Mouse (Mus musculus) gastrocnemius, postnatal 10 days (tissue): ENCODE results near the gene Cggbp1. TPM values are rescaled to one million over a fixed set of nuclear protein-coding genes. Genes with fewer than 3 reads are reported as not detected.
A peak's percentile ranks its signal among the peaks of the same experiment; 100 is the strongest.
"Not testable (repeated sequence)": the region's sequence is repeated elsewhere in the genome, so short reads cannot be mapped to it uniquely, and the experiment has no call there.

Experiments used
- DNase-seq: peaks from one replicate; pipeline ENCODE4 v3.0.0; 2021; ENCODE audit warnings: mixed read lengths
- long read RNA-seq, 2 experiments: library from polyadenylated mRNA; stranded (forward); transcript quantifications; one replicate each; pipeline ENCODE4 v2.0.0; 2021
- total RNA-seq, 2 experiments: library from RNA; stranded (reverse); gene quantifications; 2 replicates each; pipeline ENCODE4 v1.2.3; 2021

The Cggbp1 gene
- total RNA-seq, result 10 to 100 TPM; 40.8 to 45.4 TPM
- long read RNA-seq, experiment 1, full-length matches to known transcripts, result 51 of 67 reads
- long read RNA-seq, experiment 1, partial matches to known transcripts, result 2 of 67 reads
- long read RNA-seq, experiment 1, other reads (novel, unspliced or antisense), result 14 of 67 reads
- long read RNA-seq, experiment 2, full-length matches to known transcripts, result 39 of 55 reads
- long read RNA-seq, experiment 2, partial matches to known transcripts, result 2 of 55 reads
- long read RNA-seq, experiment 2, other reads (novel, unspliced or antisense), result 14 of 55 reads

DNA sequence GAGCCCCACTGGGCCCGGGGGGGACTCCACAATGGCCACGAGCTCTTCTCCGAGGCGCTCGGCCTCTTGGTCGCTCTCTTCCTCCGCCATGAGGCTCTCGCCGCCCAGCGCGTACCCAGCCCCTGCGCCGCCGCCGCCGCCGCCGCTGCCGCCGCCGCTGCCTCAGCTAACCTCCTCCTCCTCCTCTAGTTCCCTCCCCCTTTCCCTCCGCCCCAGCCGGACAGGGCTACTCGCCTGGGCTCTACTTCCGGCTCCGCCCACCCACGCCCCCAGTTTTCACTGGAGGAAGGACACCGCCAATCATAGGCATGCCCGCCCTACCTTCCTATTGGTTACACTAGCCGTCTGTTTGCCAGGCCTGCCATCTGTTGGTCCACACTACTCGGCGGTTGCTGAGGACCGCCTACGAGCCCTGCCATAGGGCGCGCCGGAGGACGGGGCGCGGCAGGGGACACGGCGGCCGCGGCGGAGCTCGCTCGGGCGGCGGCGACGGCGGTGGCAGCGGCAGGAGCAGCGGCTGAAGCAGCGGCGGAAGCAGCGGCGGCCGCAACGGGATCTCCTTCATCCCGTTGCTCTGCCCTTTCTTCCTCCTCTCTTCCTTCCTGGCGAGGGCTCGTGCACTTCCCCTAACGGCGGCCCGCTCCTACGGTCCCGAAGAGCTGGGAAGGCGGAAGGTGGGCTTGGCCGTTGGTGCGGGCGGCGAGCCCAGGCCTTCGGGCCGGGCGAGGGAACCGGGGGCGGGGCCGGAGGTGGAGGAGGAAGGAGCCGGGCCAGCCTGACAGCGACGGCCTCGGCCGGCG, at the start of gene Cggbp1, which contains the start of gene Zfp654:
Gene Cggbp1 (plus strand): TSS at position 434 of the 800 bp plus-strand sequence.
Gene Zfp654 (minus strand): TSS at position 90 of the 800 bp plus-strand sequence.
- DNase-seq, result peak; percentile 98

DNA sequence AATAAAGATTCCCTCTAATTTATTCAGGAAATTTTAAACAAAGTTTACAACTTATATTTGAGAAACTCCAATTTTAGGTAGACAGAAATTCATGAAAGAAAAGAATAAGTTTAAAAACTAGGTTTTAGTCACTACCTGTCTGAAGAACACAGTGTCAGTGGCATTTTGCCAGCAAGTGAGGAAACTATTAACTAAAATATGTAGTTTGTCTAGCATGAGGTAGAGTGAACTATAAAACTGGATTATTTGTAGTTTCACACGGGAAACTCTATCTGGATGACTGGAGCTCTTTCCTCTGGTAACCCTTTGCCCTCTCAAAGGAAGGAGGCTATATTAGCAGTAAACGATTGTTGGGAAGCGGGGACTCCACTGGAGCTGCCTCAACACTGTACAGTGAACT, 48.8 kb upstream of the Cggbp1 start:
- DNase-seq, result no peak

DNA sequence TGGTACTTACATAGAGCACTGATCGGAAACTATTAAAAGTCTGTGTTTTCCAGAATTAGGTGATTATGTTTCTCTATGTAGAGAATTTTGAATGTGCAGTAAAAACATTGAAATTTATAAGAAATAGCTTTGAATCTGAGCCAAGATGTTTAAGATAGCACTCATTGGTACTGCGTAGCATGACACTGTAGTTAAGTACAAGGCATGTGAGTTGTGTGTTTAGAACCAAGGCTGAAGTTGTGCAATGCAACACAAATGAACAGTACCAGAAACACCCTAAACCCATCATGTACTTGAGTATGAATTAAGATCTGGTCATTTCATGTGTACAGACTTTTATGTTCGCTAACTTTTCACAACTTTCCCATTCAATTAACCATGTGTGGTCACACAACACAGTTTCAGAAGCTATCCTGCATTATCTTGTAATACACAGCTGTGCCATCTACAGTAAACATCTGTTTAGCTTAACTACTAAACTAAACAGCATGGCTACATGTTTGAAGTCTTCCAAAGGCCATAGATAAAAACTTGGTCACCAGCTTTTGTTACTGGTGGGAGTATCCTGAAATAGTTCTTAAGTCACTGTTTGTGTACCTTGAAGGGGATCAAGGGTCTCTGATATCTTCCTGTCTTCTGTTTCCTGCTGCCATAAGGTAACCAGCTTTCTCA, 34.6 kb upstream of the Cggbp1 start:
- no peak for DNase-seq

DNA sequence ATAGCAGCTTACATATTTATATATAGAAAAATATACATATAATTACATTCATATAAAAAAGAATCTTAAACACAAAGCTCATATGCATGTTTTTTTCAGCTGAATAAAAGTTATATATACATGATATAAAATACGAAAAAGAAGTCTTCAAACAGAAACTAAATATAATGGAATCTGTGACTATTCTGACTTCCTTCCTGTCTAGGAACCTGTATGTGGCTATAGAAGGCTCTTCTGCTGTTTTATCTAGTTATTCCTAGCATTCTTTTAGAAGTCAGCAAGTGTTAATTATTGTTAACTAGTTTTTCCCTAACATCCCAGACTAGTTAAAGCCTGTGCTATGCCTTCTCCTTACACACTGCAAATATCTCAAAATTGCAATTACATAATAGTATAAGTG, 27.9 kb upstream of the Cggbp1 start:
- DNase-seq, result no peak

DNA sequence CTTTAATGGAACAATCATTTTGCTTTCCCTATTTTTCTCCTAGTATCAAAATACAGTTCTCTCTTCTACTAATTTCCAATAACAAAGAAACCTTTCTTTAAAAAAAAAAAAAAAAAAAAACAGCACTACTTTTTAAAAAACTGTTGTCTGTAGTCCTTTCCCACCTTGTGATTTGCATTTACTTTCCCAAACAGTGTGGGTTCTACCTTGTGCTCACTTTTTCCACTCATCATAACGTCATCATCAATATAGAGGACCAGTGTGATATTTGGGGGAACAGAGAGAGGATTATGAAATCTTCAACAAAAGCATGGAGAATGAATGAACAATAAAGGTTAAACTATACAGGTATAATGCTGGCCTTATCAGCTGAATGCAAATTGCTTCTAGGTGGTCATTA, 27.3 kb upstream of the Cggbp1 start:
- DNase-seq, result no peak

DNA sequence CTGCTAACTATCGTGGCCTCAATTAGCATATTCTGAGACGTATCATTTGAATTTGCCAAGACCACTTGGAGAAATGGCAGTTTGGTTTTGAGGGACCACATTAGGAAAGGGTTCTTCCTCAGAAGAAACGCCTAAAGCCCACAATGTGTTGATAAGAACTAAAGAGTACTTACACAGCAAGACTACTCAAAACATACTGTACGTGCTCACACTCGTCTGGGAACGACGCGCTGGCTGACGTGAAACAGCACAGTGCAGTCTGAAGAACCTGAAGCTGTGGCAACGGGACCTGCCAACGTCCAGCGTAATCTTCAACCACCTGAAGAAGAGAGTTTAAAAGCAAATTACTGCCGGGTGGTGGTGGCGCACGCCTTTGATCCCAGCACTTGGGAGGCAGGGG, 21.5 kb upstream of the Cggbp1 start:
- no peak for DNase-seq

DNA sequence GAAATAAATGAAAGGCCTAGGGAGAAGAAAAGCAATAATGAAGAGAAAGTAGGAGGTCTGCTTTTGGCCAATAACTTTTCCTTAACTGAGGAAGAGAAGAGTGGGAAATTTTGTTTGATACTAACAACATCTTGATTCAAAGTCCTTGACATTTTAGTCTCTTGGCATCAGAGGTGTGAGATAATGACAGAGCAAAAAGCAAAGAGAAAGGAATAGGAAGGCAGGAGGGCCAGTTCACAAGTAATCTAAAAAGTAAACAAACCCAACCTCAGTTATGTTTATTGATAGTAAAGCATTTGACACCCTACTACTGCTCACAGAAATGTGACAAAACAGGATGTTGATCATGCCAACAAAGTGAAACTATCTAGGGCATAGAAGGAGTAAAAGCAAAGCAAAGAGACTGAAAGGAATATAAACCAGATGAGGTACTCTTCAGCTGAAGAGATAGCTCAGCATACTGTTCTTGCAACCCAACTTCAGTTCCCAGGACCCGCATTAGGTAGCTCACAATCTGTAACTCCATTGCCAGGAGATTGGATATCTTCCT, 15.7 kb upstream of the Cggbp1 start:
- DNase-seq, result no peak

DNA sequence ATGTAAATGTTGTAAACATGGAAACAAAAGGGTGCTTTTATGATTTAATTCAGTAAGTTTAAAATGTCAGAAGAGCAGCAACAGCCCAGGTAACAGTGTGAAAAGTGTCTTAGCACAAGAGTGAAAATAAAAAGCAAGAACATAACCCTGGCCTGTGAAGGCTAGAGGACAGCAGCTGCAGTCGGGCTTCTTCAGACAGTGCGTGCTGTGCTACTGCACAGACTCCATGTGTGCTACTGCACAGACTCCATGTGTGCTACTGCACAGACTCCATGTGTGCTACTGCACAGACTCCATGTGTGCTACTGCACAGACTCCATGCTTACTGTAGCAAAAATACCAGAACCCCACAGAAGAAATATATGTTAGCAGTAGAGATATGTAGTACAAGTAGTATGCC, 15.1 kb upstream of the Cggbp1 start:
- DNase-seq, result no peak

DNA sequence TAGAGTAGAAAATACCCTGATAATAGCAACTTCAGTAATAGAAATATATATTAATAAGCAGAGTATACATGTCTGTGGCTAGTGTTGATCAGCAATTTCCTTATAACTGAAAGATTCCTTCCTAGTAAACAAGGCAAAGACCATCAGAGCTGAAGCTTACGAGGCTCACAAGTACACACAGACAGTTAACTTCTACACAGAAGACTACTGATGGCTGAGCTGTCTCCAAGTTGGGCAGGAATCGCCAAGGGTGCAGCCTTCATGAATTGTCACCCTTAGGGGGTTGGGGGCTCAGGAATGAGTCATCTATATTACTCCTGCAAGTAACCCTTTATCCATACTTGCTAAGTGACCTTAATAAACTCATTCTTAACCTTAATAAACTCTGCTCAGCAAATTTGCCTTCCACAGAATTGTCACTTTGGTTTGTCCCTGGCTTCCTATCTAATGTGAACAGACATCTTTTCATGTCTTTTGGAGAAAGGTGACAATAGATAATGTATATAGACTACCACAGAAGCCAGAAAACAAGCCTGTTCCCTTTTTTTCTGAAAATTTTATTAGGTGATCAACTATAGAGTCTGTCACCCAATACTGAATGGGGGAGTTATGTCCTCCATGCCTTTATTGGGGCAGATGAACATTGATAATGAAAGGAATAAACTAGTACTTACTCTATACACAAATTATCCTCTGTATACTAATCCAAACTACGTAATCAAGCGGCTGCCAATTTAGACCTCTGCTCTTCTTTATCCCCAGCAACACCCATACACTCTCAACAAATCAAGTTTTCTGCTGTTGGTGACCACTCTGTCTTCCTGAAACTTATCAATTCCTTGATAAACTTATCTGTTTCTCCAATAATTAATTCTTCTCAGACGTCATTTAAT, 10.1 kb upstream of the Cggbp1 start:
- no peak for DNase-seq

DNA sequence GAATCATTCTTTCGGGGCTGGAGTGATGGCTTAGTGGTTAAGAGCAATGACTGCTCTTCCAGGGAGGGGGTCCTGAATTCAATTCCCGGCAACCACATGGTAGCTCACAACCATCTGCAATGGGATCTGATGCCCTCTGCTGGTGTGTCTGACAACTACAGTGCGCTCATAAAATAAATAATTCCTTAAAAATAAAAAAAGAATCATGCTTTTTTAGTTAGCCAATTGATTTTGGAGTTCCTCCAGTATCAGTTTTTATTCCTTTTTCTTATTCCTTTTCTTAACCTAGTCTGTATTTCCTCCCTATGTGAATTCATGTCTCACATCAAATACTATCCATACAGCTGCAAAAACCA, 9.4 kb upstream of the Cggbp1 start:
- no peak for DNase-seq

DNA sequence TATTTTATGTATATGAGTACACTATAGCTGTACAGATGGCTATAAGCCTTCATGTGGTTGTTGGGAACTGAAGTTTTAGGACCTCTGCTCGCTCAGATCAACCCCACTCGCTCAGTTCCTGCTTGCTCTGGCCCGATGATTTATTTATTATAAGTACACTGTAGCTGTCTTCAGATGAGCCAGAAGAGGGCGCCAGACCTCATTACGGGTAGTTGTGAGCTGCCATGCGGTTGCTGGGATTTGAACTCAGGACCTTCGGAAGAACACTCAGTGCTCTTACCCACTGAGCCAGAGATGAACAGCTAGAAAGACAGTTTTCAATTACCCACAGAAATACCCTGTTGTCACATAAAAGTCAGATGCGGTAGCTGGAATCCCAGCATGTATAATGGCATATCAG, 5.8 kb upstream of the Cggbp1 start:
- no peak for DNase-seq

DNA sequence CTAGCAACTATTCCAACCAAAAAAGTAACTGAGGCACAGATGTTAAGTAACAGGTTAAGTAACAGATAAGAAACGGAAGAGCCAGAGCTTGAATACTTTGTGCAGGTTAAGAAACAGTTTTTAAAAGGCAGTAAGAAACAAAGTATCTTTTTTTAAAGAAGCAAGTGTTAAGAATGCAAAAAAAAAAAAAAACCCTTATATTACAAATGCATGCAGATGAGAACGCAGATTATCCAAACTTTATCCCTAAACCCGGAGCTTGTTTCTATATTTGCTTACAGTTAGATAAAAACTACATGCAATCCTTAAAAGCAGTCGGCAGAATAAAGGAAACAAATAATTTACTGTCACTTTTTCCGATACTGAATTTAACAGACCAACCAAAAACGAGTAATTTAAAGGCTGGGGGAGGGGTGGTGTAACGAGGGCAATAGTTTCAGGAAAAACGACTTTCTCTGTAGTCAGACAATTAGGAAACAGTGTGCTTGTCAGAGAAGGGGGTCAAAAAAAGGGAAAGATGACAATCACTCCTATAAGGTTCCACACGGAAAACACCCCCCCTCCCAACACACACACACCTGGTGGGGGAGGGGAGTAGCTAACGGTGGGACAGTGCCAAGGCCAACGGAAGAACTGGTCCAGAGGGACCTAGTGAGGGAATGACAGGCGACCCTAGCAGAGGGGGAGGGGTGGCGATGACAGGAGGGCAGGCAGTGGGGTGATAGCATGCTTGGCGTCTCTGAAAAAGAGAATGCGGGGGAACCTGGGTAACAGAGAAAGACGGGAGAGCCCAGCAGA, 1.3 kb upstream of the Cggbp1 start:
- DNase-seq, result peak; percentile 32

DNA sequence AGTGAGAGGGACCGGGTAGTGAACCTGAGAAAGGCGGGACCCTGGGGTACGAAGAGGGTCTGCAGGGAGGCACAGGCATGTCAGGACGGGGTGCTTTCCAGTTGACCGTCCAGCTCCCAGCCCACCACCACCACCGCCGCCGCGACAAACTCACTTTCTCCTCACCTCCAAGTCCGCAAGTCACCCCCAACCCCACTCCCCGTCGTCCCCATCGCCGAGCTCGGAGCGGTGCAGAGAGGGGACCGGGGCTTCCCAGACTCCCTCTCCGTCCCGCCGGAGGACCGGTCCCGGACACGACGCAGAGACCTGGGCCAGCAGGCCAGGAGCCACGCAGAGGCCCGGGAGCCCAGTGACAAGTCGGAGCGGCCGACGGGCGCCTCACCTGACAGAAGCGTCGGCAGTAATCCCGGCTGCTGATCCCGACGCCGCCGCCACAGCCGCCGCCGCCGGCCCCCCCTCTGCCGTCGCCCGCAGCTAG, 672 bp upstream of the Cggbp1 start:
- no peak for DNase-seq

DNA sequence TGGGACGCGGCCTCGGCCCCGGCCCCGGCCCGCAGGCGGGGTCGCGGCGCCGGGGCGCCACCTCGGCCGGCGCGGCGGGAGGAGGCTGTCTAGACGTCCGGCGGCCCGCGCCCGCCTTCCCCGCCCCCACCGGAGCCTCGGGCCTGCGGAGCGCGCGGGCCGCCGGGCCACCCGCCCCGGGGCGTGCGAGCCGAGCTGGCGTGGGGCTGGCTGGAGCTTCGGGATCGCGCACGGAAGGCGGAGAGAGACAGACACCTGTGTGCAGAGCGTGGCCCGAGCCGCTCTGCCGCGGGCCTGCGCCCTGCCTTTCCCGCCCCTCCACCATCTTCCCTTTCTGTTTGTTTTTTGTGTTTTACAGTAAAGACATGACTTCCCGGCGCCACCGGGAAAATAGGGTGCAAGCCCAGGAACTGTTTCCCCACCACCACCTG, 660 bp downstream of the Cggbp1 start:
- DNase-seq, result peak; percentile 65

DNA sequence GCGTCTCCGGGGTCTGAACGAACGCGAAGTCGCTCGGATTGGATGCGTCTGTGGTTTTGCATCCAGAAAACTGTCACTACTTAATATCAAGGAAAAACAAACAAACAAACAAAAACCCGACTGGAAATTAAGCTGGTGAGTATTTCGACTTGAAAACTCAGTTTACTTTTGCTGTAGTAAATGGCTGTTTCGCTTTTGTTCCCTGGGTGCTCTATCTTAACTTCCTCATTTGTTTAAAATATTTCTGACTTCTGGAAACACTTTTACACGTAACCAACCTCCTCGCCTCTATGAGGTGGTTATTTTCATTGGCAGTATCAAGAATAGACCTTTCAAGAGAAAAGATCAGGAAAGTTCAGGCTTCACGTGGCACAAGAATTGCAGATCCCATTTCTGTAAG, 1.1 kb downstream of the Cggbp1 start:
- no peak for DNase-seq

DNA sequence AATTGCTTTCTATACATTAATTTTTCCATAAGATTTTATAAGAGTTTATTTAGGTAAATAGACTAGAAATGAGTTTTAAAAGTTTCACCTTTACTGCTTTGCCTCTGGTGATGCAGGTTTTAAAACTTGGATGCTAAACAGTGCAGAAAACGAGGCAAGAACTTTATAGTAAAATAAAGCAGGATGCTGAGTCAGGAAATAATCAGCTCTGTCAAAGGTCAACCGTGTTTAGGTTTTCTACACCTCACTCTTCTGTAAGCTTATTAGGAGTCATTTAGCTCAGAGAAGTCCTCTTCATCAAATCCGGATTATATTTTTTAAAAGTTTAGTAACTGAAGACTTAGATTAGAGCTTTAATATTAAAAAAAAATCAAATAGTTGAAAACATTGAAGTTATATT, 5.2 kb downstream of the Cggbp1 start:
- no peak for DNase-seq

DNA sequence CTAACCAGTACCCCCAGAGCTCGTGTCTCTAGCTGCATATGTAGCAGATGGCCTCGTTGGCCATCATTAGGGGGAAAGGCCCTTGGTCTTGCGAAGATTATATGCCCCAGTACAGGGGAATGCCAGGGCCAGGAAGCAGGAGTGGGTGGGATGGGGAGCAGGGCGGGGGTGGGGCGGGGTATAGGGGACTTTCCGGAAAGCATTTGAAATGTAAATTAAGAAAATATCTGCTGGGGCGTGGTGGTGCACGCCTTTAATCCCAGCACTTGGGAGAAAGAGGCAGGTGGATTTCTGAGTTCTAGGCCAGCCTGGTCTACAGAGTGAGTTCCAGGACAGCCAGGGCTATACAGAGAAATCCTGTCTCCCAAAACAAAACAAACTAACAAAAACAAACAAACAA, 14.0 kb downstream of the Cggbp1 start:
- not testable (repeated sequence) for DNase-seq

DNA sequence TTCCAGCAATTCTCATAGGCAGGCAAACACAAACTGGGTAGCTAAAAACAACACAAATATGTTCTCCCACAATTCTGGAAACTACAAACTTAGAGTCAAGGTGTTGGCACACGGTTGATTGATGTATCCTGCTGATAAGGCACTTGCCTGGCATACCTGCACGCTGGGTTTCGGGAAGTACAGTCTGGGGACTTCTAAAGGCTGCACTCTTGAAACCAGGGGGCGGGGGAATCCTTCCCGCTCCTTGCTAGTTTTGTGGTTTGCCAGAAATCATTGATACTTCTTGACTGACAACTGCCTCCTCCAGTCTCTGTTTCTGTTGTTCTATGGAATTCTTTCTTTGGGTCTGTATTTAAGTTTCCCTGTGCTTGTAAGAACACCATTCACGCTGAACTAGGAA, 16.8 kb downstream of the Cggbp1 start:
- DNase-seq, result no peak

DNA sequence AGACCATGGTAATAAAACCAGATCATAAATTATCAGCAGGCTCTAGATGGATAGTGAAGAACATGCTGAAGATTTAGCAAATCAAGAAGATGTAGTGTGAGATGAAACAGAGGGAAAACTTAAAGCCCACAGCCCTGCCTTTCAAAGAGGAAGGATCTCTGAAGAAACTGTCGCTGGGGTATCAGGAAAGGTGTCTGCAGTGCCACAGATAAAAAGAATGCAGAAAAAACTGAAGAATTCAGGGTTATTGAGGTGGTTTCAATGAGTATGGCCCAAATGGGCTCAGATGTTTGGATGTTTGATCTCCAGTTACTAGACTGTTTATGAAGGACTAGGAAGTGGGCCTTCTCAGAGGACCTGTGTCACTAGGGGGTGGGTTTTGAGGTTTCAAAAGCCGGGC, 17.8 kb downstream of the Cggbp1 start:
- no peak for DNase-seq

DNA sequence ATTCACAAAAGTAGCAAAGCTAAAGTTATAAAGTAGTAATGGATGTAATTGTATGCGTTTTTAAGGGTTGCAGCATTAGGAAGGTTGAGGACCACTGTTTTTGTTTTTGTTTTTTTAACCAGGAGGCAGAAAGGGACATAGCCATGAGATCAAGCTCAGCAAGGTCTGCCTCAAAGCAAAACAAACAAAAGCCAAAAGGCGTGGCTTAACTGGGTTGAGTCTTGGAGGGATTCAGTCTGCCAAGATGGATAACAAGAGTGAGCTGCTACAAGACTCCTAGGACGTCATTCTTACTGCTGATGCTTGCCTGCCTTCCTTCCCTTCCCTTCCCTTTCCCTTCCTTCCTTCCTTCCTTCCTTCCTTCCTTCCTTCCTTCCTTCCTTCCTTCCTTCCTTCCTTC, 20.5 kb downstream of the Cggbp1 start:
- DNase-seq, result no peak

DNA sequence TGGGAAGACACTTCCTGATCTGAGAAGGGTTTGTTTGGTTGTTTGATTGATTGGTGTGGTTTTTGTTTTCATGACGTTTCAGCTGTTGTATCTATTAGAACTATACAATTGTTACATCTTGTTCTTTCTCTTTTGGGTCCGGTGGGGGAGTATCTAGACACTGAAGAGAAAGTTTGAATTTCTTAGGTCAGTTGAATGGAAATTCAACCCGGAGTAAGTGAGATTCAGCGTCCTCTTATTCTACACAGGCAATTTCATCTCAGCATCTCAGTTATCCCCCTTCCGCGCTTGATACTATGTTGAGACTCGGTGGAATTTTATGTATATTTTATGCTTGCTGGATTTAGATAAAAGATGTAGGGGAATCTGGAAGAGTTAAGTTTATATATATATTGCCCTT, 21.0 kb downstream of the Cggbp1 start:
- DNase-seq, result no peak
